Mouse (Mus musculus) limb, embryonic 10.5 days (tissue): ENCODE data around the gene Cep250. TPM values are rescaled to one million over a fixed set of nuclear protein-coding genes. Genes with fewer than 3 reads are reported as not detected.

Experiments
- DNase-seq: peaks from one replicate; pipeline ENCODE4 v3.0.0-alpha.2; 2017; ENCODE audit warnings: low spot score
- H3K27ac ChIP-seq: fragments of 300-500 bp; sonication (generic); 2 replicates; pipeline ENCODE4 v1.5.1; 2016; ENCODE audit warnings: mild to moderate bottlenecking
- H3K27me3 ChIP-seq: fragments of 300-500 bp; sonication (generic); 2 replicates; pipeline ENCODE4 v1.6.1; 2016; ENCODE audit warnings: low read depth, mild to moderate bottlenecking; ENCODE audit not compliant: poor library complexity, severe bottlenecking
- H3K36me3 ChIP-seq: fragments of 300-500 bp; sonication (generic); 2 replicates; pipeline ENCODE4 v1.6.1; 2016; ENCODE audit warnings: mild to moderate bottlenecking, moderate library complexity
- H3K4me1 ChIP-seq: fragments of 300-500 bp; sonication (generic); 2 replicates; pipeline ENCODE4 v1.6.1; 2016
- H3K4me3 ChIP-seq: fragments of 300-500 bp; sonication (generic); 2 replicates; pipeline ENCODE4 v1.5.1; 2016; ENCODE audit warnings: mild to moderate bottlenecking, moderate library complexity
- H3K9me3 ChIP-seq: fragments of 300-500 bp; sonication (generic); replicated peaks from 2 replicates; pipeline ENCODE4 v1.6.1; 2016; ENCODE audit warnings: mild to moderate bottlenecking
- WGBS: fragments of 180-500 bp; shearing (Covaris S2); methylation state at CpG from one replicate; pipeline ENCODE4 v1.1.7; 2016; 5-methylcytosine and 5-hydroxymethylcytosine counted together
- polyA plus RNA-seq: library from polyadenylated mRNA; unstranded; fragments of >200 nt; fragmentation: Nextera tagmentation; extraction: Ambion mirVana; gene quantifications from 2 replicates; pipeline ENCODE4 v1.2.1, GENCODE M21; 2016

Gene Cep250
- polyA plus RNA-seq, 1 experiment from 2014 or later, result 34.3 TPM

DNA sequence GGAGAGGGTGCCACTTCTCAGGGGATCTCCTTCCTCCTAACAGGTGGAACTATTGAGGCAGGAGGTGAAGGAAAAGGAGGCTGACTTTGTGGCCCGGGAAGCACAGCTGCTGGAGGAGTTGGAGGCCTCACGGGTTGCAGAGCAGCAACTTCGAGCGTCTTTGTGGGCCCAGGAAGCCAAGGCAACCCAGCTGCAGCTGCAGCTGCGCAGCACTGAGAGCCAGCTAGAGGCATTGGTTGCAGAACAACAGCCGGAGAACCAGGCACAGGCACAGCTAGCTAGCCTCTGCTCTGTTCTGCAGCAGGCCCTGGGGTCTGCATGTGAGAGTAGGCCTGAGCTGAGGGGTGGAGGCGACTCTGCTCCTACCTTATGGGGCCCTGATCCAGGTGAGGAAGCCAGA, 29.5 kb downstream of the Cep250 start:
- peaks cover 100% of the 10 kb centered on the region for H3K36me3 ChIP-seq
- no peak overlapping the region for H3K4me3 ChIP-seq
- no peaks in the 10 kb centered on the region for H3K27me3 ChIP-seq
- no peak for DNase-seq
- no peaks in the 10 kb centered on the region for H3K9me3 ChIP-seq
- no peak overlapping the region for H3K27ac ChIP-seq
- whole genome bisulfite sequencing, result 95% methylated on average over 7 of the region's 7 CpGs
- peaks cover 2% of the 10 kb centered on the region; the same call in 1 of the 2 replicates for H3K4me1 ChIP-seq

DNA sequence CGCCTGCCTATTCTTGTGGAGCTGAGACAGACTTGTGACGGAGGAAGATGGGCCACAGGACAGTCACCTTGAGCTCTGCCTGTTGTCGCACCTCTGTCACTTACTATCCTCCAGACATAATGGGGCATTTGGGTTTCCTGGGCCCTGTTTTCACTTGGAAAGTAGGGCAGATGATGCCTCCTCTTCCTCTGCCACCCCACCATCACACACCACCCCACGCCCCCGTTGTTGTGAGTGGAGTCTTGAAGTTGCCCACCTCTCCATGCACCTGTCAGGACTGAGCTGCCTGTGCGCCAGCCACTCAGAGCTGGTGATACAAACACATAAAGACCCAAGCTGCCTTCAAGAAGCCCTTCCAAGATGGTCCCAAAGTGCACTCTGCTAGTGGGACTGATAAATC, 30.9 kb downstream of the Cep250 start:
- H3K4me1 ChIP-seq, result peaks cover 2% of the 10 kb centered on the region; the same call in 1 of the 2 replicates
- no peak overlapping the region for H3K4me3 ChIP-seq
- WGBS, result 94% methylated on average over 6 of the region's 6 CpGs
- no peak for DNase-seq
- H3K27me3 ChIP-seq, result no peaks in the 10 kb centered on the region
- H3K9me3 ChIP-seq, result no peaks in the 10 kb centered on the region
- H3K36me3 ChIP-seq, result peaks cover 100% of the 10 kb centered on the region
- no peak overlapping the region for H3K27ac ChIP-seq

DNA sequence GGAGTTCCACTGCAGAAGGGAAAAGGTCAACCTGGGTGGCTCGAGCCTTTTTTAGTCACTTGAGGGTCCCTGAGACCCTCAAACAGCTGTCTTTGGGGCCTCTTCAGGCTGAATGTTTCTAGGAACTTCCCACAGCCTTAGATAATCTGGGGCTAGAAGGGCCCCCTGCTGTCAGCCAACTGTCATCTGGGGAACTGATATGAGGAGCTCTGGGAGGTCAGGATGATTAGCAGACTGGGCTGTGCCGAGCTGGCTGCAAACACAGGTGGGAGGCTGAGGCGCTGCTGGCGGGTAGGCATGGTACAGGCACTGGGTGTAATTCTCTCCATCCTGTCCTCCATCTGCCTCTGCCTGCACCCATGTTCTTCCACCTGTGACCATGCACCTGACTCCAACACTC, 32.8 kb downstream of the Cep250 start:
- H3K36me3 ChIP-seq, result peaks cover 100% of the 10 kb centered on the region
- no peak overlapping the region for H3K4me3 ChIP-seq
- WGBS, result 81% methylated on average over 4 of the region's 4 CpGs
- no peaks in the 10 kb centered on the region for H3K9me3 ChIP-seq
- DNase-seq, result no peak
- no peaks in the 10 kb centered on the region for H3K27me3 ChIP-seq
- H3K27ac ChIP-seq, result no peak overlapping the region
- H3K4me1 ChIP-seq, result peaks cover 2% of the 10 kb centered on the region; the same call in 1 of the 2 replicates

DNA sequence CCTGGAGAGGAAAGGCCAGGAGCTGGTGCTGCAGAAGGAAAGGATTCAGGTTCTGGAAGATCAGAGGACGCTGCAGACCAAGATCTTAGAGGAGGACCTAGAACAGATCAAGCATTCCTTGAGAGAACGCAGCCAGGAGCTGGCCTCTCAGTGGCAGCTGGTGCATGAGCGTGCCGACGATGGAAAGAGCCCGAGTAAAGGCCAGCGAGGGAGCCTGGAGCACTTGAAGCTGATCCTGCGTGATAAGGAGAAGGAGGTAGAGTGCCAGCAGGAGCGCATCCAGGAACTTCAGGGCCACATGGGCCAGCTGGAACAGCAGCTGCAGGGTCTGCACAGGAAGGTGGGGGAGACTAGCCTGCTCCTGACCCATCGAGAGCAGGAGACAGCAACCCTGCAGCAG, 34.9 kb downstream of the Cep250 start:
- Histone ChIP-seq H3K27me3 (no peaks in the 10 kb centered on the region), H3K27ac (no peak overlapping the region), H3K4me3 (no peak overlapping the region), H3K36me3 (peaks cover 100% of the 10 kb centered on the region), H3K4me1 (no peaks in the 10 kb centered on the region), H3K9me3 (no peaks in the 10 kb centered on the region)
- DNase-seq, result no peak
- 96% methylated on average over 10 of the region's 10 CpGs for WGBS

DNA sequence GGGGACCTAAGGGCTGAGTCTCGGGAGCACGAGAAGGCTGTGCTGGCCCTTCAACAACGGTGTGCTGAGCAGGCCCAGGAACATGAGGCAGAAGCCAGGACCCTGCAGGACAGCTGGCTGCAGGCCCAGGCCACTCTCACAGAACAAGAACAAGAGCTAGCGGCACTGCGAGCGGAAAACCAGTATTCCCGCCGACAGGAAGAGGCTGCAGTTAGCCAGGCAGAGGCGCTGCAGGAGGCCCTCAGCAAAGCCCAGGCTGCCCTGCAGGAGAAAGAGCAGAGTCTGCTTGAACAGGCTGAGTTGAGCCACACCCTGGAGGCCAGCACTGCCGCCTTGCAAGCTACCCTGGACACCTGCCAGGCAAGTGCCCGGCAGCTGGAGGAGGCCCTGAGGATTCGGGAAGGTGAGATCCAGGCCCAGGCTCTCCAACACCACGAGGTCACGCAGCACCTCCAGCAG, 35.6 kb downstream of the Cep250 start:
- Histone ChIP-seq H3K36me3 (peaks cover 100% of the 10 kb centered on the region), H3K27ac (no peak overlapping the region), H3K4me3 (no peak overlapping the region), H3K9me3 (no peaks in the 10 kb centered on the region), H3K27me3 (no peaks in the 10 kb centered on the region), H3K4me1 (no peaks in the 10 kb centered on the region)
- no peak for DNase-seq
- WGBS, result 91% methylated on average over 14 of the region's 14 CpGs

DNA sequence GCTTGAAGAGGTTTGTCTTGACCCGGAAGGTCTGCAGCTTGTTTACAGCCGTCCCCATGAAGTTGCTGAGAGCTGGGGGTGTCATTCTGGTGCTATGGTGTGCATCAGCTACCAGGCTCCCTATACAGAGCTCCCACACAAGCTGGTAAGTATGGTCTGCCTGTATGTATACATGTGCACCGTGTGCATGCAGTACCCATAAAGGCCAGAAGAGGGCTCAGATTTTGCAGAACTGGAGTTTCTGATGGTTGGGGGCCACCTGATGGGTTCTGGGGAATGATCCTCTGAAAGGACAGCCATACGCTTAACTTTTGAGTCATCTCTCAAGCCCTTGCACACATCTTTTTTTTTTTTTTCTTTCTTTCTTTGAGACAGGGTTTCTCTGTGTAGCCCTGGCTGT, 49.1 kb downstream of the Cep250 start:
- peaks cover 29% of the 10 kb centered on the region for H3K36me3 ChIP-seq
- H3K27ac ChIP-seq, result no peak overlapping the region
- peaks cover 17% of the 10 kb centered on the region for H3K4me1 ChIP-seq
- 89% methylated on average over 4 of the region's 4 CpGs for WGBS
- no peaks in the 10 kb centered on the region for H3K9me3 ChIP-seq
- no peak for DNase-seq
- no peak overlapping the region for H3K4me3 ChIP-seq
- no peaks in the 10 kb centered on the region for H3K27me3 ChIP-seq

GRCm38 (mm10) chr2:156007888-156008532, 51.8 kb downstream of the Cep250 start, which contains the start of the genes 6430550D23Rik and Ergic3:
TSS of gene 6430550D23Rik (minus strand) at chr2:156007977.
TSS of gene Ergic3 (plus strand) at chr2:156008045.
- Histone ChIP-seq H3K27ac (peak within 1 kb of the TSS; percentile 90), H3K9me3 (no peaks in the 10 kb centered on the region), H3K27me3 (no peaks in the 10 kb centered on the region), H3K4me3 (peak within 1 kb of the TSS; percentile 92), H3K36me3 (peaks cover 39% of the 10 kb centered on the region), H3K4me1 (peaks cover 17% of the 10 kb centered on the region)
- peak; percentile 98 for DNase-seq
- under 1% methylated on average over 44 of the region's 45 CpGs for WGBS

- no peaks in the 10 kb centered on the region for H3K4me1 ChIP-seq
- H3K36me3 ChIP-seq, result peaks cover 68% of the 10 kb centered on the region
- no peak overlapping the region for H3K4me3 ChIP-seq
- DNase-seq, result no peak
- 91% methylated on average over 3 of the region's 3 CpGs for WGBS
- no peak overlapping the region for H3K27ac ChIP-seq
- H3K27me3 ChIP-seq, result no peaks in the 10 kb centered on the region
- H3K9me3 ChIP-seq, result no peaks in the 10 kb centered on the region
Observed at GRCm38 (mm10) chr2:156018106-156018505, 61.8 kb downstream of the Cep250 start.

DNA sequence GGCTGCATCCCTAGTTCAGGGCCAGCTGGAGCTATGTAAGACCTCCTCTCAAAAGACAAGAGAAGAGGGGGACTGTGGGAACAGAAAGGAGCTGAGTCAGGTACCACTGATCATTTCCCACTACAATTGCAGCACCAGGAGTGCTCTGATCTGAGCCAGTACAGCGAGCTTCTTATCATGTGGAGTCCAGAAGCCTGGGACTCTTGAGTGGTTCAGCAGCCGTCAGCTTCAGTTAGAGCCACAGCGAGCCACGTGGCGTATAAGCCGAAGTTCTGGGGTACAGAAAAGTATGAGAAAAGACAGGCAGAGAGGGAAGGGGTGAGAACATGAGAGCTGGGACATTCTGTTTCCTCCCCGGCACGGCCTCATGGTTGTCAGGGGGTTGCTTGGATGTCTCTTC, 65.0 kb downstream of the Cep250 start:
- DNase-seq, result no peak
- H3K9me3 ChIP-seq, result no peaks in the 10 kb centered on the region
- 93% methylated on average over 8 of the region's 8 CpGs for WGBS
- H3K27ac ChIP-seq, result no peak overlapping the region
- peaks cover 37% of the 10 kb centered on the region for H3K36me3 ChIP-seq
- H3K4me3 ChIP-seq, result no peak overlapping the region
- H3K27me3 ChIP-seq, result no peaks in the 10 kb centered on the region
- no peaks in the 10 kb centered on the region for H3K4me1 ChIP-seq

- peaks cover 32% of the 10 kb centered on the region for H3K36me3 ChIP-seq
- H3K4me1 ChIP-seq, result no peaks in the 10 kb centered on the region
- no peaks in the 10 kb centered on the region for H3K27me3 ChIP-seq
- no peak for DNase-seq
- H3K27ac ChIP-seq, result no peak overlapping the region
- no peaks in the 10 kb centered on the region for H3K9me3 ChIP-seq
- 81% methylated on average over 2 of the region's 2 CpGs for WGBS
- H3K4me3 ChIP-seq, result no peak overlapping the region
Observed at GRCm38 (mm10) chr2:156021765-156022164, 65.5 kb downstream of the Cep250 start.

DNA sequence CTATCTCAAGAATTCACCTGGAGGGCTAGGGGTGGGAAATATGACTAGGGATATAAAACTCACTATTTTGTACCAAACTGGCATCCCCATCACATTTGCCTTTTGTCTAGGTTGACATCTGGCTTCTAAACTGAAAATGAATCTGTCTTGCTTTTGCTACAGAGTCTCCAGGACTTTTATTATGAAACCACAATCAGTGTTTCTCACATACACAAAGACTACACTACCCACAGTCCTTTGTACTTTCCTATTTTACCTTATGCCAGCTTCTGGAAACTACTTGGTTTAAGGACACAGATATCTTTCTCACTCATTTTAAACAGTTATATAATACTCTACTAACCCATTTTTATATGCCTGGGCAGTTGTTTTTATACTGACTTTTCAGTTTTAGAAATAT, 69.2 kb downstream of the Cep250 start:
- H3K4me3 ChIP-seq, result no peak overlapping the region

GRCm38 (mm10) chr2:156039390-156039789, 83.1 kb downstream of the Cep250 start:
- 89% methylated on average over 3 of the region's 3 CpGs for WGBS

More for the DNA sequence above, 69.2 kb downstream of the Cep250 start:
- no peak for DNase-seq
- H3K9me3 ChIP-seq, result no peaks in the 10 kb centered on the region
- no peak overlapping the region for H3K27ac ChIP-seq
- no peaks in the 10 kb centered on the region for H3K4me1 ChIP-seq
- no peaks in the 10 kb centered on the region for H3K36me3 ChIP-seq
- H3K27me3 ChIP-seq, result no peaks in the 10 kb centered on the region

GRCm38 (mm10) chr2:156042903-156043302, 86.6 kb downstream of the Cep250 start:
- DNase-seq, result no peak
- Histone ChIP-seq H3K27ac (no peak overlapping the region), H3K4me3 (no peak overlapping the region), H3K27me3 (peaks cover 16% of the 10 kb centered on the region), H3K9me3 (no peaks in the 10 kb centered on the region), H3K36me3 (no peaks in the 10 kb centered on the region), H3K4me1 (peaks cover 5% of the 10 kb centered on the region; the same call in 1 of the 2 replicates)
- 89% methylated on average over 8 of the region's 8 CpGs for WGBS

More at GRCm38 (mm10) chr2:156039390-156039789, 83.1 kb downstream of the Cep250 start:
- H3K27me3 ChIP-seq, result no peaks in the 10 kb centered on the region
- no peak for DNase-seq
- H3K4me3 ChIP-seq, result no peak overlapping the region
- H3K36me3 ChIP-seq, result no peaks in the 10 kb centered on the region
- H3K9me3 ChIP-seq, result no peaks in the 10 kb centered on the region
- no peaks in the 10 kb centered on the region for H3K4me1 ChIP-seq
- H3K27ac ChIP-seq, result no peak overlapping the region
